Mouse (Mus musculus) skeletal muscle tissue, postnatal 0 days (tissue): ENCODE results near the gene Btbd35f30. TPM values are rescaled to one million over a fixed set of nuclear protein-coding genes. Genes with fewer than 3 reads are reported as not detected.

Experiments
- polyA plus RNA-seq: library from polyadenylated mRNA; unstranded; fragments of >200 nt; fragmentation: Nextera tagmentation; extraction: Ambion mirVana; gene quantifications from 2 replicates; pipeline ENCODE4 v1.2.1, GENCODE M21; 2015

Gene Btbd35f30
- not detected in 2 replicates for polyA plus RNA-seq

DNA sequence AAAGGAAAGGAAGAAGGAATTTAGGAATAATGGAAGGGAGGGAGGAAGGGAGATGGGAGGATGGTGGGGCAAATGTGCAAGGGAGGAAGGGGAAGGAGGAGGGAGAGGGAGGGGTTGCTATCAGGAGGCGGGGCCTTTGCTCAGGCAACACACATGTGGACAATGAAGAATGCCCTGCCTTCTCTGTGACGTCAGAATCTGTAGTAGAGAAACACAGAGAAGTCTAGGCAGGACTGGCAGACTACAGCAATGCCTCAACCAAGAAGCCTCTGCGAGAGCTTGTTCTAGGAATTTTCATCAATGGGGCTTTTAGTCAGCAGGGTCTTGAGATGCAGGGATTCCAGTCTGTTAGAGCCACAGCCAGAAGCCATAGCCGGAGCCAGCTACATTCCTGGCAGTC lies at the start of gene Btbd35f30:
Gene Btbd35f30 (plus strand): TSS at position 301 of the 400 bp plus-strand sequence.

DNA sequence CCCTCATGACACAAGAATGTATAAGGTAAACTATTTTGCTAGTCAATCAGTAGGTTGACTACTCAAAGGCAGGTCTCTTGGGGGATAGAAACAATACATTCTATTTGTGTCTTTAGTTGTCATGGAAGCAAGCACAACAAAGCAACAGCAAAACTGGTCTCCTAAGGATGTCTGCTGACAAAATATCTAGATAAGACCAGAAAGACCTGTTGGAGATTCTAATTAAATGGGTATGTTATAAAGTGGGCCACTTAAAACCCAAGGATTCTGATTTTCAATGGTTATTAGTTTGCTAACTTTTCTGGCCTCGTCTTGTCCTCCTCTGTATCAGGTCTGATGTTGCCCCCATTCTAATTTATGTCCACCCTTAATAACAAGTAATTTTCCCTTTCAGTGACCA lies 47.0 kb downstream of the Btbd35f30 start, which contains the start of gene Gm21789:
Gene Gm21789 (plus strand): TSS at position 301 of the 400 bp plus-strand sequence.

Other genes with a start within 250 kb of the Btbd35f30 start
- not detected in 2 replicates for gene Gm5926, start 243.9 kb upstream of the Btbd35f30 start, polyA plus RNA-seq
- gene Btbd35f21, start 168.5 kb upstream of the Btbd35f30 start, polyA plus RNA-seq: not detected in 2 replicates
- gene Gm21789, start 47.1 kb downstream of the Btbd35f30 start, polyA plus RNA-seq: not detected in 2 replicates
- not detected in 2 replicates for gene Btbd35f5, start 79.3 kb downstream of the Btbd35f30 start, polyA plus RNA-seq